Mouse (Mus musculus): ENCODE measurements at regions not wholly inside any gene's neighbourhood (a gene's known extent, or its start where the extent isn't known, plus 50 kb on each side); places are given as distances from the start of the nearest gene placed in this dataset.

- no peak overlapping the region for H3K4me3 ChIP-seq (replicated peaks; ENCODE audit: extremely low read depth, low read depth, low read length)
- WGBS, result 63% methylated on average over 2 of the region's 2 CpGs
- TF ChIP-seq POLR2A (IDR thresholded peaks at IDR 0.05; ENCODE audit: borderline replicate concordance, extremely low read depth, low read depth, low read length) (no peak), CTCF (IDR thresholded peaks at IDR 0.05; ENCODE audit: insufficient read depth, low read length) (no peak)
- no peak for DNase-seq
- H3K4me1 ChIP-seq (ENCODE audit: control insufficient read depth, insufficient read depth, low read length), result peaks cover 46% of the 10 kb centered on the region
Measured at GRCm38 (mm10) chr19:23061906-23062305, 79.1 kb upstream of the Klf9 start.

GRCm38 (mm10) chr19:23062851-23063250, 78.2 kb upstream of the Klf9 start:
- TF ChIP-seq POLR2A (IDR thresholded peaks at IDR 0.05; ENCODE audit: borderline replicate concordance, extremely low read depth, low read depth, low read length), result no peak
- TF ChIP-seq CTCF (IDR thresholded peaks at IDR 0.05; ENCODE audit: insufficient read depth, low read length), result no peak
- peaks cover 44% of the 10 kb centered on the region for H3K4me1 ChIP-seq (ENCODE audit: control insufficient read depth, insufficient read depth, low read length)
- DNase-seq, result no peak
- no peak overlapping the region for H3K4me3 ChIP-seq (replicated peaks; ENCODE audit: extremely low read depth, low read depth, low read length)
- 29% methylated on average over 5 of the region's 5 CpGs for WGBS

GRCm38 (mm10) chr19:23065548-23065947, 75.5 kb upstream of the Klf9 start:
- WGBS, result 32% methylated on average over 5 of the region's 5 CpGs
- TF ChIP-seq POLR2A (IDR thresholded peaks at IDR 0.05; ENCODE audit: borderline replicate concordance, extremely low read depth, low read depth, low read length) (no peak), CTCF (IDR thresholded peaks at IDR 0.05; ENCODE audit: insufficient read depth, low read length) (no peak)
- H3K4me3 ChIP-seq (replicated peaks; ENCODE audit: extremely low read depth, low read depth, low read length), result no peak overlapping the region
- peaks cover 32% of the 10 kb centered on the region for H3K4me1 ChIP-seq (ENCODE audit: control insufficient read depth, insufficient read depth, low read length)
- DNase-seq, result no peak

- no peak for TF ChIP-seq CTCF (IDR thresholded peaks at IDR 0.05; ENCODE audit: insufficient read depth, low read length)
- no peak for TF ChIP-seq POLR2A (IDR thresholded peaks at IDR 0.05; ENCODE audit: borderline replicate concordance, extremely low read depth, low read depth, low read length)
- H3K4me1 ChIP-seq (ENCODE audit: control insufficient read depth, insufficient read depth, low read length), result peaks cover 26% of the 10 kb centered on the region
- no peak for DNase-seq
- WGBS, result 89% methylated on average over 2 of the region's 2 CpGs
- no peak overlapping the region for H3K4me3 ChIP-seq (replicated peaks; ENCODE audit: extremely low read depth, low read depth, low read length)
Measured at GRCm38 (mm10) chr19:23066726-23067125, 74.3 kb upstream of the Klf9 start.

- Histone ChIP-seq H3K4me1 (ENCODE audit: control insufficient read depth, insufficient read depth, low read length) (peaks cover 14% of the 10 kb centered on the region), H3K4me3 (replicated peaks; ENCODE audit: extremely low read depth, low read depth, low read length) (no peak overlapping the region)
- TF ChIP-seq CTCF (IDR thresholded peaks at IDR 0.05; ENCODE audit: insufficient read depth, low read length) (no peak), POLR2A (IDR thresholded peaks at IDR 0.05; ENCODE audit: borderline replicate concordance, extremely low read depth, low read depth, low read length) (no peak)
- no peak for DNase-seq
- 72% methylated on average over 3 of the region's 3 CpGs for WGBS
Measured at GRCm38 (mm10) chr19:23068600-23068999, 72.4 kb upstream of the Klf9 start.

- H3K4me1 ChIP-seq (ENCODE audit: control insufficient read depth, insufficient read depth, low read length), result peaks cover 12% of the 10 kb centered on the region
- TF ChIP-seq POLR2A (IDR thresholded peaks at IDR 0.05; ENCODE audit: borderline replicate concordance, extremely low read depth, low read depth, low read length) (no peak), CTCF (IDR thresholded peaks at IDR 0.05; ENCODE audit: insufficient read depth, low read length) (no peak)
- no peak overlapping the region for H3K4me3 ChIP-seq (replicated peaks; ENCODE audit: extremely low read depth, low read depth, low read length)
- 98% methylated on average over 1 of the region's 1 CpGs for WGBS
- DNase-seq, result no peak
Measured at GRCm38 (mm10) chr19:23069656-23070055, 71.4 kb upstream of the Klf9 start.

- no peak for DNase-seq
- TF ChIP-seq CTCF (IDR thresholded peaks at IDR 0.05; ENCODE audit: insufficient read depth, low read length), result no peak
- no peak for TF ChIP-seq POLR2A (IDR thresholded peaks at IDR 0.05; ENCODE audit: borderline replicate concordance, extremely low read depth, low read depth, low read length)
- H3K4me3 ChIP-seq (replicated peaks; ENCODE audit: extremely low read depth, low read depth, low read length), result no peak overlapping the region
- H3K4me1 ChIP-seq (ENCODE audit: control insufficient read depth, insufficient read depth, low read length), result peaks cover 8% of the 10 kb centered on the region
- 83% methylated on average over 1 of the region's 1 CpGs for WGBS
Measured at GRCm38 (mm10) chr19:23071000-23071399, 70.0 kb upstream of the Klf9 start.

GRCm38 (mm10) chr19:23074602-23075570, 66.1 kb upstream of the Klf9 start:
- 89% methylated on average over 14 of the region's 14 CpGs for WGBS
- no peak for TF ChIP-seq POLR2A (IDR thresholded peaks at IDR 0.05; ENCODE audit: borderline replicate concordance, extremely low read depth, low read depth, low read length)
- TF ChIP-seq CTCF (IDR thresholded peaks at IDR 0.05; ENCODE audit: insufficient read depth, low read length), result no peak
- H3K4me1 ChIP-seq (ENCODE audit: control insufficient read depth, insufficient read depth, low read length), result no peaks in the 10 kb centered on the region
- no peak for DNase-seq
- no peak overlapping the region for H3K4me3 ChIP-seq (replicated peaks; ENCODE audit: extremely low read depth, low read depth, low read length)

- Histone ChIP-seq H3K4me3 (replicated peaks; ENCODE audit: extremely low read depth, low read depth, low read length) (no peak overlapping the region), H3K4me1 (ENCODE audit: control insufficient read depth, insufficient read depth, low read length) (no peaks in the 10 kb centered on the region)
- WGBS, result 69% methylated on average over 5 of the region's 5 CpGs
- TF ChIP-seq CTCF (IDR thresholded peaks at IDR 0.05; ENCODE audit: insufficient read depth, low read length) (no peak), POLR2A (IDR thresholded peaks at IDR 0.05; ENCODE audit: borderline replicate concordance, extremely low read depth, low read depth, low read length) (no peak)
- no peak for DNase-seq
Measured at GRCm38 (mm10) chr19:23075790-23076189, 65.2 kb upstream of the Klf9 start.

- DNase-seq, result no peak
- TF ChIP-seq POLR2A (IDR thresholded peaks at IDR 0.05; ENCODE audit: borderline replicate concordance, extremely low read depth, low read depth, low read length), result no peak
- TF ChIP-seq CTCF (IDR thresholded peaks at IDR 0.05; ENCODE audit: insufficient read depth, low read length), result no peak
- WGBS, result 67% methylated on average over 7 of the region's 7 CpGs
- H3K4me3 ChIP-seq (replicated peaks; ENCODE audit: extremely low read depth, low read depth, low read length), result no peak overlapping the region
- peaks cover 2% of the 10 kb centered on the region for H3K4me1 ChIP-seq (ENCODE audit: control insufficient read depth, insufficient read depth, low read length)
Measured at GRCm38 (mm10) chr19:23085173-23085660, 55.8 kb upstream of the Klf9 start.
